Mouse (Mus musculus) cerebellum, adult 2 months (tissue): Measurements from ENCODE around the gene Arid5b.

Experiments
- CTCF ChIP-seq: fragments of 200-500 bp; IDR thresholded peaks from 2 replicates; pipeline ENCODE4 v1.5.1; 2011; ENCODE audit warnings: low read depth, mild to moderate bottlenecking, control low read depth, low read length, moderate library complexity, borderline replicate concordance; ENCODE audit not compliant: insufficient read depth
- POLR2A ChIP-seq: fragments of 200-500 bp; IDR thresholded peaks from 2 replicates; pipeline ENCODE4 v1.6.1; 2011; ENCODE audit warnings: low read length, control low read depth, borderline replicate concordance; ENCODE audit not compliant: insufficient read depth

DNA sequence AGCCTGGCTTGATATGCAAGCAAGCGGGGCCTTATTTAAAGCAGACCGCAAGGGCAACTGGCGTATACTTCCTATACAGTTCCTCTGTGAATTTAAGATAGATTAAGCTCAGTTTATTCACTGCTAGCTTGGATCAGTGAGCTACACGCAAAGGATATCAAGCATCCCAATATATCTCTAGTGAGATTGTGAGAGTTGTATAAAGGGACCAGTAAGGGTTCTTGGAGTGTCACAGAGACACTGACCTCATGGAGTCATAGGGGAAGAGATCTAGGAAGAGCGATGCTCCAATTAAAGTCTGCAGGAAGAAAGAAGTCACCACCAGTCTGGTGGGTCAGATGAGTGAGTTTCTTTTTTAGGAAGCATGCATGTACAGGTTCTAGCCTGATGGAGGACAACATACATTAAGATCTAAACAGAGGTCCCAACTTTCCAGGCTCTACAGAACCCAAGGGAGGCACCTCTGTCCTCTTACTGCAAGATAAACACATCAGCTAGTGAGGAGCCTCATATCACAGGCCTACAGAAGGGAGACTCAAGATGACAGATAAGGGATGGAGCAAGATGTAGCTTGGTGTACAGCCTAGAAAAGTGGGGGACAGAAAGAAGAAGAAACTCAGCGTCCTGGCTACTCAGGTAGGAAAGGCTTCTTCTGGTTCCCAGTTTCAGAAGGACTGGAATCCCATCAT is 123.0 kb downstream of the Arid5b start:
- TF ChIP-seq POLR2A: no peak
- TF ChIP-seq CTCF: no peak
